Comparison of ENCODE assay signal across 46 mouse cellular contexts in the genomic region with DNA sequence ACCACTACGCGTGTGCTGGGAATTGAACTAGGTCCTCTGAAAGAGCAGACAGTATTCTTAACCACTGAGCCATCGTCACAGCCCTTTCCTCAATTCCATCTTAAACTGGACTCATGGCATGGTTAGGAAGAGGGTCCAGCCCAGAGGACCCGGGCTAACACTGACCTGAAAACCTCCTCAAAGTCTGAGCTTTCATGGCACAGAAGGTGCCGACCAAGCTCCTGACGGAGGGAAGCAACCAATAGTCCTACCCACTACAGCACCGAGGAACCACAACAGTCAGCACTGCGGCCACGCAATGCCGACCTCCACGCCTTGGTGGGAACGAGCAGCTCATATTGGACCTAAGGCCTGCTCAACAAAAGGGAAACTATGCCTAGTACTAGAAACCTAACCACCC. TPM values are rescaled to one million over a fixed set of nuclear protein-coding genes. Genes with fewer than 3 reads are reported as not detected.
"Had no signal": no experiment of that assay in that cellular context is flagged by ENCODE, and none has a peak within 500 bp of the region (broad histone marks: within the 10 kb centered on the region; RNA-seq: fewer than 3 reads in every experiment).

No protein-coding gene starts in this region.

- H3K4me3 ChIP-seq: heart, embryonic 12.5 days; heart, embryonic 13.5 days; heart, embryonic 15.5 days; hindbrain, embryonic 10.5 days; hindbrain, embryonic 12.5 days; hindbrain, embryonic 13.5 days; hindbrain, embryonic 15.5 days; intestine, embryonic 15.5 days; kidney, embryonic 15.5 days; layer of hippocampus, adult 2 months; left cerebral cortex, adult 2 months had no signal

- H3K9me3 ChIP-seq: heart, embryonic 12.5 days; heart, embryonic 13.5 days; heart, embryonic 15.5 days; hindbrain, embryonic 10.5 days; hindbrain, embryonic 12.5 days; hindbrain, embryonic 13.5 days; hindbrain, embryonic 15.5 days; intestine, embryonic 15.5 days; kidney, embryonic 15.5 days had no signal

- H3K9ac ChIP-seq: heart, embryonic 12.5 days; heart, embryonic 13.5 days; heart, embryonic 15.5 days; hindbrain, embryonic 12.5 days; hindbrain, embryonic 13.5 days; hindbrain, embryonic 14.5 days; hindbrain, embryonic 15.5 days; intestine, embryonic 15.5 days; kidney, embryonic 15.5 days had no signal

- H3K27me3 ChIP-seq: heart, embryonic 12.5 days; heart, embryonic 13.5 days; heart, embryonic 15.5 days; hindbrain, embryonic 12.5 days; hindbrain, embryonic 13.5 days; hindbrain, embryonic 15.5 days; intestine, embryonic 15.5 days; kidney, embryonic 15.5 days had no signal

- DNase-seq: heart, postnatal 10 days; heart, postnatal 14 days; heart, postnatal 4 days; kidney, adult 11 months; kidney, adult 18-20 months; kidney, adult 2 months; kidney, adult 8-10 months; kidney, adult 9 months; kidney, postnatal 10 days; kidney, postnatal 14 days; kidney, postnatal 25 days; kidney, postnatal 36 days; kidney, postnatal 4 days; layer of hippocampus, adult 9-11 months; layer of hippocampus, postnatal 36 days had no signal

- H3K27ac ChIP-seq: heart, embryonic 13.5 days; heart, embryonic 15.5 days; hindbrain, embryonic 10.5 days; hindbrain, embryonic 12.5 days; hindbrain, embryonic 13.5 days; hindbrain, embryonic 14.5 days; hindbrain, embryonic 15.5 days; hindbrain, postnatal 0 days; intestine, embryonic 15.5 days; kidney, embryonic 15.5 days; kidney, postnatal 0 days; layer of hippocampus, adult 2 months; left cerebral cortex, adult 2 months had no signal

- H3K4me1 ChIP-seq: heart, embryonic 12.5 days; heart, embryonic 13.5 days; heart, embryonic 15.5 days; hindbrain, embryonic 10.5 days; hindbrain, embryonic 12.5 days; hindbrain, embryonic 13.5 days; hindbrain, embryonic 15.5 days; intestine, embryonic 15.5 days; kidney, embryonic 15.5 days had no signal

RNA-seq across cellular contexts. Expression of gene Slc22a13, which starts 47.3 kb away (rescaled TPM):
- total RNA-seq: heart, postnatal 10 days; heart, postnatal 14 days; heart, postnatal 25 days; heart, postnatal 4 days; hematopoietic stem cell, adult 5-6 weeks; hindbrain, postnatal 0 days; layer of hippocampus, adult 18-20 months; layer of hippocampus, adult 2 months; layer of hippocampus, adult 8-10 months; layer of hippocampus, postnatal 10 days; layer of hippocampus, postnatal 25 days; left cerebral cortex, adult 18-20 months had no signal
- polyA plus RNA-seq: heart, embryonic 11.5 days; heart, embryonic 12.5 days; heart, embryonic 13.5 days; heart, embryonic 14.5 days; heart, embryonic 15.5 days; heart, embryonic 16.5 days; heart, postnatal 0 days; hindbrain, embryonic 10.5 days; hindbrain, embryonic 11.5 days; hindbrain, embryonic 13.5 days; hindbrain, embryonic 14.5 days; hindbrain, embryonic 15.5 days; hindbrain, embryonic 16.5 days; hindbrain, postnatal 0 days; inflammation-experienced regulatory T-cells, adult 6 months; intestine, embryonic 14.5 days; intestine, embryonic 15.5 days; intestine, embryonic 16.5 days; intestine, postnatal 0 days had no signal
